Mouse (Mus musculus) thymus, postnatal 36 days (tissue): Measurements from ENCODE around the gene Zeb2.

Experiments used
- DNase-seq, 2 experiments: peaks; one replicate each; pipeline ENCODE4 v3.0.0; 2022; ENCODE audit warnings: mixed read lengths in 2 of 2

Zeb2 gene

GRCm38 (mm10) chr2:45117087-45117561 lies at the start of gene Zeb2:
Gene Zeb2 (minus strand): TSS chr2:45117395.
- peak; percentile 55 to 60 for DNase-seq

- no peak for DNase-seq
Observed at GRCm38 (mm10) chr2:45158785-45159184, 41.6 kb upstream of the Zeb2 start.

GRCm38 (mm10) chr2:45158351-45158782 lies 41.2 kb upstream of the Zeb2 start:
- no peak for DNase-seq

GRCm38 (mm10) chr2:45153315-45153714 lies 36.1 kb upstream of the Zeb2 start:
- DNase-seq = no peak

- no peak for DNase-seq
Observed at GRCm38 (mm10) chr2:45143162-45143561, 26.0 kb upstream of the Zeb2 start.

GRCm38 (mm10) chr2:45138906-45139305 lies 21.7 kb upstream of the Zeb2 start:
- DNase-seq = no peak

- no peak for DNase-seq
Observed at GRCm38 (mm10) chr2:45136783-45137182, 19.6 kb upstream of the Zeb2 start.

- no peak for DNase-seq
Observed at GRCm38 (mm10) chr2:45133225-45133624, 16.0 kb upstream of the Zeb2 start.

- DNase-seq = no peak
Observed at GRCm38 (mm10) chr2:45130461-45131156, 13.4 kb upstream of the Zeb2 start.

- DNase-seq = no peak
Observed at GRCm38 (mm10) chr2:45129556-45129955, 12.4 kb upstream of the Zeb2 start.

- DNase-seq = no peak
Observed at GRCm38 (mm10) chr2:45128696-45129095, 11.5 kb upstream of the Zeb2 start.

GRCm38 (mm10) chr2:45126401-45126800 lies 9.2 kb upstream of the Zeb2 start:
- DNase-seq = no peak

GRCm38 (mm10) chr2:45125181-45125580 lies 8.0 kb upstream of the Zeb2 start:
- DNase-seq = no peak

GRCm38 (mm10) chr2:45123490-45123889 lies 6.3 kb upstream of the Zeb2 start:
- DNase-seq = no peak

- no peak for DNase-seq
Observed at GRCm38 (mm10) chr2:45118121-45118520, 926 bp upstream of the Zeb2 start.

- DNase-seq = no peak
Observed at GRCm38 (mm10) chr2:45117592-45117991, 397 bp upstream of the Zeb2 start.

- DNase-seq = peak in 1 of 2 experiments; percentile 17
Observed at GRCm38 (mm10) chr2:45116531-45117024, 617 bp downstream of the Zeb2 start.

- DNase-seq = peak in 1 of 2 experiments; percentile 20
Observed at GRCm38 (mm10) chr2:45115720-45116495, 1.3 kb downstream of the Zeb2 start.

- no peak for DNase-seq
Observed at GRCm38 (mm10) chr2:45115211-45115610, 2.0 kb downstream of the Zeb2 start.

GRCm38 (mm10) chr2:45114596-45114995 lies 2.6 kb downstream of the Zeb2 start:
- no peak for DNase-seq

- no peak for DNase-seq
Observed at GRCm38 (mm10) chr2:45113912-45114311, 3.3 kb downstream of the Zeb2 start.

- peak in 1 of 2 experiments; percentile 20 for DNase-seq
Observed at GRCm38 (mm10) chr2:45112891-45113683, 4.1 kb downstream of the Zeb2 start.
